Mouse (Mus musculus): ENCODE measurements at regions not wholly inside any gene's neighbourhood (a gene's known extent, or its start where the extent isn't known, plus 50 kb on each side); places are given as distances from the start of the nearest gene placed in this dataset.

GRCm38 (mm10) chr9:68409786-68410185 is 243.8 kb upstream of the Rora start:
- TF ChIP-seq CTCF (IDR thresholded peaks at IDR 0.05; ENCODE audit: borderline replicate concordance, insufficient read depth, low read depth, low read length) = no peak
- TF ChIP-seq POLR2A (IDR thresholded peaks at IDR 0.05; ENCODE audit: borderline replicate concordance, insufficient read depth, low read length) = no peak
